Mouse (Mus musculus): ENCODE data around the gene Chd3. TPM values are rescaled to one million over a fixed set of nuclear protein-coding genes. Genes with fewer than 3 reads are reported as not detected.
"Not testable (repeated sequence)": the region's sequence is repeated elsewhere in the genome, so short reads cannot be mapped to it uniquely, and the experiment has no call there.

Gene Chd3
- total RNA-seq, 4 experiments from 2014 or later = 4.2 to 9.0 (median 5.5) TPM

GRCm38 (mm10) chr11:69325628-69326407 is 43.4 kb downstream of the Chd3 start, which contains the start of gene Kcnab3:
Gene Kcnab3 (plus strand): TSS chr11:69326258.
- DNase-seq (ENCODE audit: low spot score in 2 of 2) = peak; percentile 55 to 77

- no peak for DNase-seq (ENCODE audit: low spot score in 2 of 2)
Measured at GRCm38 (mm10) chr11:69324749-69325148, 44.5 kb downstream of the Chd3 start.

DNA sequence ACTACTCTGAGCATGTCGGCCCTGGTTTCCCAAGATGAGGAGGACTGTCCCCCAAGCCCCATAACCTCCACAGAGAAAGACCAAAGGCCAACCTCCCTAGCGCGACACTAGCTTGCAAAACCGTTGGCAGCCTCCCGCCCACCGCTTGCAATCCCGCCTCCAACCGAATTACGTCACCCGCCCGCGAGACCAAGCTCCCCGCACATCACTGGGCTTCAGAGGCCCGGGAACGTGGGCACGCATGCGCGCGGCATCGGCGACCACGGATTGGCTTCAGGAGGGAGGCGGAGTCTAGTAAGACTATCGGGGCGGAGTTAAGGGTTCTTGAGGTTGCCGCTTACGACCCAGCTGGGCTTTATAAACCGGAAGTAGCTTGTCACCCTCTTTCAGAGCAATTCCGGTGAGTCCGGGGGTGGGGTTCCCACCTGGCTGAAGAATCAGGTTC is 45.5 kb downstream of the Chd3 start, which contains the start of the genes Cntrob and Trappc1:
Cntrob (minus strand) TSS at position 109 of the 445 bp plus-strand sequence.
Trappc1 (plus strand) TSS at position 314 of the 445 bp plus-strand sequence.
- peak; percentile 96 to 98 for DNase-seq (ENCODE audit: low spot score in 2 of 2)

- DNase-seq (ENCODE audit: low spot score in 2 of 2) = no peak
Measured at GRCm38 (mm10) chr11:69322693-69323471, 46.3 kb downstream of the Chd3 start.

DNA sequence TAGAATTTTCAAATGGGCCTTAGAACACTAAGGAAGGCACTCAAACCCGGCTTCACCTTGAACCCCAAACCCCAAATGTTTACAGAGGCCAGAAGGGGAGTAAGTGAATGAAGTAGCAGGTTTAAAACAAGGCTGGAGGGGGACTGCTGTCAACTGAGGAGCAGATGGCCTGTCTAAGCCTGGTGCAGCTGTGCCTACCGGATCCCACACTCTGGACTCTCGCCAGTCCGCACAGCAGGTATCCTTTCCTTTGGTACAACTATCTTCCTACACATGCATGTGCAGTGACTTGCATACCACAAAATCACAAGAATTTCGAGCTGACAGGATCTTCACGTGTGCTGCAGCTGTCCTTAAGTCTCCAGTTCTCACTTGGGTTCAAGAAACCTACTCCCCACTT is 47.2 kb downstream of the Chd3 start:
- no peak for DNase-seq (ENCODE audit: low spot score in 2 of 2)

DNA sequence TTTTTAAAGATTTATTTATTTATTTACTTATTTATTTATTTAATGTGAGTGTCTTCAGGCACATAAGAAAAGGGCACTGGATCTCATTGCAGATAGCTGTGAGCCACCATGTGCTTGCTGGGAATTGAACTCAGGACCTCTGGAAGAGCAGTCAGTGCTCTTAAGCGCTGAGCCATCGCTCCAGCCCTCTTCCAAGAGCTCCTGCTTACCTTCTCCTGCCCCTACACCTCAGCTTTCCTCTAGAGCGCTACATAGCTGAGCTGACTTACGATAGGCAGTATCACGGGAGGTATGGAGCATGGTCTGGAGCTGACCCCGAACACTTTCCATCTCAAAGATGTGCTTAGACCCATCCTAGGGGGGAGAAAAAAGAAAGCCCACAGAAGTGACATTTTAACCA is 47.6 kb downstream of the Chd3 start:
- no peak for DNase-seq (ENCODE audit: low spot score in 2 of 2)

- DNase-seq (ENCODE audit: low spot score in 2 of 2) = not testable (repeated sequence)
Measured at GRCm38 (mm10) chr11:69318000-69318399, 51.2 kb downstream of the Chd3 start.

DNA sequence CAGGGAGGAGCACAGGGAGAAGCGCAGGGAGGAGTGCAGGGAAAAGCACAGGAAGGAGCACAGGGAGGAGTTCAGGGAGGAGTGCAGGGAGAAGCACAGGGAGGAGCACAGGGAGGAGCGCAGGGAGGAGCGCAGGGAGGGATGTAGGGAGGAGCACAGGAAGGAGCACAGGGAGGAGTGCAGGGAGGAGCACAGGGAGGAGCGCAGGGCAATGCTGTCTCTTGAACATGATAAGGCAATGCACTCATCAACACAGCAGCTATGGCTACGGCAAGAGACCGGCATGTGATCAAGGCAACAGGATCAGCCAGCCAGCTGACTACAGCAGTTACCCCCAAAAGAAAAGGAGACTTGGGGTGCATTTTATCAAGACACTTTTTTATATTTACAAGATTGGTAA is 52.8 kb downstream of the Chd3 start:
- no peak for DNase-seq (ENCODE audit: low spot score in 2 of 2)

DNA sequence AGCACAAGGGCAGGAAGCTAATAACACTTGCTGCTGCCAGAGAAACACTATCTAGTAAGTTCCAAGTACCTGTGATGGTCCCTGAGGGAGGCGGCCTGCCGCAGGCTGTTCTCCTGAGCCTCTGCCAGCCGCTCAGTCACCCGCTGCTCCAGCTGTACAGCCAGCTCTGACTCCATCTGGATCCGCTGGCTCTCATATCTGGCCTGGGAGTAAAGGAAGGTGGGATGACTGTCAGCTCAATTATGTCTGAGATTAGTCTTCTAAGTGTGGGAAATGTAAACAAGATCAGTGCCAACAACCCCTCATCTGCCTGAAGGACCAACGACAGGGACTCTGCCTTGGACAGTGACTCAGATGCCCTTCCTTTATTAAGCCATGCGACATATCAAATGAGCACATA is 57.9 kb downstream of the Chd3 start:
- DNase-seq (ENCODE audit: low spot score in 2 of 2) = peak in 1 of 2 experiments; percentile 50

GRCm38 (mm10) chr11:69306039-69306438 is 63.2 kb downstream of the Chd3 start:
- no peak for DNase-seq (ENCODE audit: low spot score in 2 of 2)

- no peak for DNase-seq (ENCODE audit: low spot score in 2 of 2)
Measured at GRCm38 (mm10) chr11:69305291-69305690, 63.9 kb downstream of the Chd3 start.

- DNase-seq (ENCODE audit: low spot score in 2 of 2) = no peak
Measured at GRCm38 (mm10) chr11:69302817-69303216, 66.4 kb downstream of the Chd3 start.

DNA sequence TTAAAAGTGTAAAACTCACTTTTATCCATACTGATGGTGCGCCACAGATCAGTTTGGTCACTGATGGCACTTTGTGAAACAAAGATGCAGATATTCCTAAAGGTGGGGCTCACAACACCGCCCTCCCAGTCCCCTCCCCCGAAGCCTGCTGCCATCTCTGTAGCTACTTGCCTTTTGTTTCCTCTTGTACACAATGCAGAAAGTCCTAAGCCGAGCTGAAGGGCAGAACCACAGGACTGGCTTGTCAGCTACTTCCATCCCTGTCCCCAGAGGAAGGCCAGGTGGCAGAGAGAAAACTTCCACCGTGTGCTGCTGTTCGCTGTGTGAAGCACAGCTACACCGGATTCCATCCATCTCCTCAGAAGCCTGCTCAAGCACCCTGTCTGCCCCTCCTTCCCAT is 71.0 kb downstream of the Chd3 start:
- no peak for DNase-seq (ENCODE audit: low spot score in 2 of 2)

DNA sequence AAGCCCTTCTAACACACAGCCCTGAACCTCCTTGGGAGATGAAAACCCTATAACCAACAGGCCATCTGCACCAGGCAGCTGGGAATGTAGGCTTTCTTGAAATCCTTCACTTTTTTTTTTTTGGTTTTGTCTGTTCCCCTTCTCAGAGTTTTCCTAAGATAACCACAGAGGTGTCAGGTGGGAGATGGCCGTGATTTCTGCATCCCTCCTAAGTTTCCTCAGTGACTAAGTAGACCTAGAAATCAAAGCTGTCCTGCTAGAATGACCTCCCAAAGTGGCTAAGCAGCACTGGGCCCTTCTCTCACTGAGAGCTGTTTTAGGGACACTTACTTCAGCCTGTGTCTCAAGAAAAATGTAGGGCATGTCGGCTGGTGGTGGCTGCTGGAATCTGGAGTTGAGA is 71.4 kb downstream of the Chd3 start:
- DNase-seq (ENCODE audit: low spot score in 2 of 2) = no peak

- DNase-seq (ENCODE audit: low spot score in 2 of 2) = no peak
Measured at GRCm38 (mm10) chr11:69295286-69295685, 73.9 kb downstream of the Chd3 start.

Other genes with a start within 250 kb of the Chd3 start
- not detected for gene Hes7, start 249.0 kb downstream of the Chd3 start, total RNA-seq (2022)
- under 1 TPM in 1 of 4 experiments, not detected in 3; 0.18 TPM for gene 9130213A22Rik, start 246.8 kb downstream of the Chd3 start, total RNA-seq (2022)
- gene Aloxe3, start 243.5 kb downstream of the Chd3 start, total RNA-seq (2022) = under 1 TPM in 1 of 4 experiments, not detected in 3; 0.21 TPM
- not detected for gene Alox12b, start 212.4 kb downstream of the Chd3 start, total RNA-seq (2022)
- not detected for gene Alox8, start 171.6 kb downstream of the Chd3 start, total RNA-seq (2022)
- gene Gucy2e, start 132.4 kb downstream of the Chd3 start, total RNA-seq (2022) = not detected
- gene Cntrob, start 45.6 kb downstream of the Chd3 start, total RNA-seq (2022) = 1 to 10 TPM in 1 of 4 experiments, under 1 TPM in 3; 0.72 to 1.5 (median 0.88) TPM
- gene Trappc1, start 45.4 kb downstream of the Chd3 start, total RNA-seq (2022) = 10 to 100 TPM; 33.6 to 42.2 (median 37.9) TPM
- under 1 TPM in 1 of 4 experiments, not detected in 3; 0.13 TPM for gene Kcnab3, start 43.1 kb downstream of the Chd3 start, total RNA-seq (2022)
- gene Rnf227, start 28.9 kb downstream of the Chd3 start, total RNA-seq (2022) = under 1 TPM in 1 of 4 experiments, not detected in 3; 0.22 TPM
- 10 to 100 TPM; 73.2 to 78.1 (median 75.7) TPM for gene Naa38, start 26.1 kb upstream of the Chd3 start, total RNA-seq (2022)
- gene Cyb5d1, start 26.2 kb upstream of the Chd3 start, total RNA-seq (2022) = 10 to 100 TPM; 33.2 to 38.0 (median 36.7) TPM
- 1 to 10 TPM; 4.1 to 4.6 (median 4.1) TPM for gene Tmem88, start 28.8 kb upstream of the Chd3 start, total RNA-seq (2022)
- gene Kdm6b, start 44.3 kb upstream of the Chd3 start, total RNA-seq (2022) = 10 to 100 TPM; 19.1 to 22.9 (median 20.8) TPM
- gene Dnah2, start 179.7 kb upstream of the Chd3 start, total RNA-seq (2022) = under 1 TPM in 3 of 4 experiments, not detected in 1; 0.02 to 0.68 (median 0.05) TPM
- under 1 TPM; 0.31 to 0.46 (median 0.35) TPM for gene Efnb3, start 190.8 kb upstream of the Chd3 start, total RNA-seq (2022)
- gene Wrap53, start 210.8 kb upstream of the Chd3 start, total RNA-seq (2022) = 1 to 10 TPM; 3.3 to 4.4 (median 3.7) TPM
- 10 to 100 TPM; 12.6 to 17.2 (median 13.8) TPM for gene Trp53, start 211.0 kb upstream of the Chd3 start, total RNA-seq (2022)
- 100 to 1,000 TPM; 333 to 372 (median 353) TPM for gene Atp1b2, start 236.5 kb upstream of the Chd3 start, total RNA-seq (2022)
- not detected for gene Shbg, start 248.5 kb upstream of the Chd3 start, total RNA-seq (2022)

All from gastrocnemius, adult 8-10 months (tissue).